ENCODE assay signal across 43 mouse cellular contexts in the genomic region with DNA sequence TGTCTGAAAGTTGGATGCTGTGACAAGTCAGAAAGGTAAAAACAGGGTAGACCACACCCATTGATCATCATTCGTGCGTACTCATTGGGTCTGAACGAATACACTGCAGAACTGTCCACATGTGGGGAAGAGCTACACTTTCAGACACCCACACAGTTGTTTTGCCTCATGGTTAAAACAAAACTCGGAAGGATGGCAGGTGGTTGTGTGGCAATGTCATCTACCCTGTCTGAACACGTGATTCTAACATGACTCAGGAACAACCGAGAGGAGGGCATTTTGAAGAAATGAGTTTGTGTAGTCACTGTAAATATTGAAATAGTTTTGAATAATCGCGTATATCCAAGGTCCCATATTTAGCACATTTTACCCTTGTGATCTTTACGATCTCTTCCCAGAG. TPM values are rescaled to one million over a fixed set of nuclear protein-coding genes. Genes with fewer than 3 reads are reported as not detected.
"Had no signal": no experiment of that assay in that cellular context is flagged by ENCODE, and none has a peak within 500 bp of the region (broad histone marks: within the 10 kb centered on the region; RNA-seq: fewer than 3 reads in every experiment).

No protein-coding gene starts in this region.

- ATAC-seq: liver, embryonic 12.5 days; lung, postnatal 0 days; midbrain, embryonic 13.5 days; midbrain, embryonic 15.5 days; midbrain, embryonic 16.5 days had no signal

- H3K27me3 ChIP-seq: limb, embryonic 12.5 days; limb, embryonic 13.5 days; limb, embryonic 15.5 days; liver, embryonic 12.5 days; liver, embryonic 13.5 days; liver, embryonic 15.5 days; lung, embryonic 15.5 days; megakaryocyte, embryonic 14.5 days; midbrain, embryonic 12.5 days; midbrain, embryonic 13.5 days; midbrain, embryonic 15.5 days; neural tube, embryonic 12.5 days had no signal

- H3K4me1 ChIP-seq: limb, embryonic 10.5 days; limb, embryonic 12.5 days; limb, embryonic 13.5 days; limb, embryonic 15.5 days; liver, embryonic 13.5 days; liver, embryonic 15.5 days; lung, embryonic 15.5 days; megakaryocyte, embryonic 14.5 days; midbrain, embryonic 10.5 days; midbrain, embryonic 12.5 days; midbrain, embryonic 13.5 days; midbrain, embryonic 15.5 days; neural tube, embryonic 12.5 days had no signal

- H3K36me3 ChIP-seq: limb, embryonic 10.5 days; limb, embryonic 12.5 days; limb, embryonic 13.5 days; limb, embryonic 15.5 days; liver, embryonic 12.5 days; liver, embryonic 13.5 days; lung, embryonic 15.5 days; midbrain, embryonic 10.5 days; midbrain, embryonic 12.5 days; midbrain, embryonic 13.5 days; midbrain, embryonic 15.5 days; neural tube, embryonic 12.5 days had no signal

- H3K4me3 ChIP-seq: left cerebral cortex, adult 2 months; limb, embryonic 10.5 days; limb, embryonic 12.5 days; limb, embryonic 13.5 days; limb, embryonic 15.5 days; liver, embryonic 12.5 days; liver, embryonic 13.5 days; liver, embryonic 15.5 days; lung, embryonic 15.5 days; megakaryocyte, embryonic 14.5 days; midbrain, embryonic 10.5 days; midbrain, embryonic 12.5 days; midbrain, embryonic 13.5 days; midbrain, embryonic 15.5 days; myocyte; neural tube, embryonic 12.5 days had no signal

- H3K27ac ChIP-seq: left cerebral cortex, adult 2 months; limb, embryonic 10.5 days; limb, embryonic 12.5 days; limb, embryonic 13.5 days; limb, embryonic 15.5 days; liver, embryonic 12.5 days; liver, embryonic 13.5 days; liver, embryonic 14.5 days; liver, embryonic 15.5 days; lung, embryonic 15.5 days; macrophage; midbrain, embryonic 10.5 days; midbrain, embryonic 12.5 days; midbrain, embryonic 13.5 days; midbrain, embryonic 15.5 days; neural tube, embryonic 12.5 days had no signal

- H3K4me2 ChIP-seq: limb, embryonic 12.5 days; limb, embryonic 13.5 days; limb, embryonic 15.5 days; liver, embryonic 12.5 days; liver, embryonic 13.5 days; liver, embryonic 15.5 days; lung, embryonic 14.5 days; lung, embryonic 15.5 days; midbrain, embryonic 11.5 days; midbrain, embryonic 12.5 days; midbrain, embryonic 13.5 days; midbrain, embryonic 15.5 days; neural tube, embryonic 12.5 days had no signal

- DNase-seq: left cerebral cortex, postnatal 4 days; liver, embryonic 13.5 days; lung, adult 18-20 months; lung, adult 2 months; lung, embryonic 14.5 days; lung, postnatal 10 days; lung, postnatal 14 days; lung, postnatal 36 days; lung, postnatal 4 days; midbrain, embryonic 14.5 days had no signal

- H3K9ac ChIP-seq: limb, embryonic 12.5 days; limb, embryonic 13.5 days; limb, embryonic 15.5 days; liver, embryonic 12.5 days; liver, embryonic 13.5 days; liver, embryonic 14.5 days; liver, embryonic 15.5 days; lung, embryonic 14.5 days; lung, embryonic 15.5 days; midbrain, embryonic 12.5 days; midbrain, embryonic 13.5 days; midbrain, embryonic 15.5 days; neural tube, embryonic 12.5 days had no signal

- H3K9me3 ChIP-seq: limb, embryonic 10.5 days; limb, embryonic 12.5 days; limb, embryonic 13.5 days; limb, embryonic 15.5 days; liver, embryonic 12.5 days; liver, embryonic 13.5 days; liver, embryonic 15.5 days; lung, embryonic 15.5 days; midbrain, embryonic 10.5 days; midbrain, embryonic 12.5 days; midbrain, embryonic 13.5 days; midbrain, embryonic 15.5 days; neural tube, embryonic 12.5 days had no signal

RNA-seq across cellular contexts. Expression of gene Gc, which starts 8.4 kb away (rescaled TPM):
- total RNA-seq: left cerebral cortex, adult 18-20 months; left cerebral cortex, adult 2 months; left cerebral cortex, adult 8-10 months; left cerebral cortex, postnatal 10 days; left cerebral cortex, postnatal 14 days; left cerebral cortex, postnatal 25 days; left cerebral cortex, postnatal 36 days; left cerebral cortex, postnatal 4 days; megakaryocyte progenitor cell, adult 5-6 weeks; megakaryocyte, adult 5-6 weeks; megakaryocyte-erythroid progenitor cell, adult 5-6 weeks; midbrain, postnatal 0 days; monocyte, adult 5-6 weeks had no signal
- polyA plus RNA-seq: limb, embryonic 10.5 days; limb, embryonic 11.5 days; limb, embryonic 12.5 days; limb, embryonic 13.5 days; lung, embryonic 14.5 days; macrophage; midbrain, embryonic 10.5 days; midbrain, embryonic 11.5 days; midbrain, embryonic 12.5 days; midbrain, embryonic 13.5 days; midbrain, embryonic 14.5 days; midbrain, embryonic 15.5 days; myocyte; neural tube, embryonic 11.5 days; neural tube, embryonic 12.5 days had no signal
